Mouse (Mus musculus): ENCODE data around the gene Cpvl. TPM values are rescaled to one million over a fixed set of nuclear protein-coding genes. Genes with fewer than 3 reads are reported as not detected.

The Cpvl gene
- polyA plus RNA-seq, 1 experiment from 2014 or later: 0.14 TPM

DNA sequence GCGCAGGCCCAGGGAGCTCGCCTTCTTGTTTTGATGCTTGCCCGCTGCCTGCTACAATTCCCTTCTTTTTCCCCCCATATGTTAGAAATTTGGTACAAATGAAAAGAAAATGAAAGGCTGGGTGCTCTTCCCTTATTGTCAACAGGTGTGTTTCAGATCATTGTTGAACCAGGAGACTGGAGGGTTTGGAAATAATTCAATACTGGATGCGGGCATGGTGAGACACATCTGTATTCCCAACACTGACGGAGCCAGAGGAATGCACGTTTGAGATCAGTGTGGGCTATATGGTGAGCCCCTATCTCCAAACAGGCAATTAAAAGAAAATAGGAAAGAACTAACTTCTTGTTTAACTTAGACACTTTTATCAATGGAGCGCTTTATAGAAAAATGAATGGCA, 95.1 kb downstream of the Cpvl start:
- Histone ChIP-seq H3K4me2 (no peak overlapping the region), H3K9me3 (no peaks in the 10 kb centered on the region), H3K36me3 (no peaks in the 10 kb centered on the region), H3K4me3 (replicated peaks) (no peak overlapping the region), H3K9ac (replicated peaks) (no peak overlapping the region), H3K27me3 (no peaks in the 10 kb centered on the region), H3K4me1 (replicated peaks) (peaks cover 34% of the 10 kb centered on the region), H3K27ac (0 out of 2 replicates have a peak overlapping the region, but pooled peaks have one; percentile 31)
- ATAC-seq (ENCODE audit: insufficient number of reproducible peaks, insufficient read depth, low FRiP score, low TSS enrichment, low read depth): no peak
- WGBS: 65% methylated on average over 7 of the region's 7 CpGs

DNA sequence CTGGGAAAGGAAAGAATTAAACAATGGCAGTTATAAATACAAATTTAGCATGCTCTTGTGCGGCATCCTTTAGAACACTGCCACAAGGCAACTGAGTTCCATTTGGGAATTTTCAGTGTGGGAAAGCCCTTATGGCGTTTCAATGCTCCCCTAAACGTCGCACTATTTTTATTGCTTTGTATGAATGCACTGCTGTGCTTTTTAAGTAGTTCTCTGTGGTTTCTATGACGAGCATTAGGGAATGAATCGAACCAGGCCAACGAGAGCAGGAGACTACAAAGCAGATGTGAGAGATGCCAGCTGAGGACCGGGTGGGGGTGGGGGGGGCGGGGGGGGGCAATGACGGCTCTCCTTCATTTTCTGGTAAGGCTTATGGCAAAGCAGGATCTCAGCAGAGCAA, 96.8 kb downstream of the Cpvl start:
- H3K9ac ChIP-seq (replicated peaks): no peak overlapping the region
- H3K27ac ChIP-seq: peak overlapping the region; percentile 62
- peak overlapping the region; percentile 21; the same call in 1 of the 2 replicates for H3K4me2 ChIP-seq
- H3K36me3 ChIP-seq: no peaks in the 10 kb centered on the region
- H3K9me3 ChIP-seq: 0 out of 2 replicates have a peak, but pooled peaks cover 4% of the 10 kb centered on the region
- H3K4me3 ChIP-seq (replicated peaks): no peak overlapping the region
- no peaks in the 10 kb centered on the region for H3K27me3 ChIP-seq
- WGBS: 18% methylated on average over 10 of the region's 10 CpGs
- peaks cover 34% of the 10 kb centered on the region for H3K4me1 ChIP-seq (replicated peaks)
- ATAC-seq (ENCODE audit: insufficient number of reproducible peaks, insufficient read depth, low FRiP score, low TSS enrichment, low read depth): no peak

DNA sequence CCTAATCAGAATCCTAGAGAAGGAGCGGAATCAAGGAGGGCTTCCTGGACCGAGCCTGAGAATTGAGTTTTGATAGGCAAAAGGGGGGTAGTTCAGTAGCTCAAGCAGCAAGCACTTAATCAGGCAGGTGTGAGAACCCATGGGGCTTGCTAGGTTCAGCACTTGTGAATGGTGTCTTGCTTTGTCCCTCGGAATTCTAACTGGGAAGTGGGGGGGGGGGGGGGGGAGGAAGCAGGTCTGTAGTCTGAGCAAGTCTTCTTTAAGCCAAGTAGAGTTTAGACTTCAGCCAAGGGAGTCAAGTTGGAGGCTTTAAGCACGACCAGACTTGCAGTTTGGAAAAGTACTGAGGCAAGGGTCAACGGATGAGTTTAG, 97.2 kb downstream of the Cpvl start:
- Histone ChIP-seq H3K4me2 (peak overlapping the region; percentile 36), H3K4me3 (replicated peaks) (0 out of 2 replicates have a peak overlapping the region, but pooled peaks have one; percentile 7)
- ATAC-seq (ENCODE audit: insufficient number of reproducible peaks, insufficient read depth, low FRiP score, low TSS enrichment, low read depth): no peak

DNA sequence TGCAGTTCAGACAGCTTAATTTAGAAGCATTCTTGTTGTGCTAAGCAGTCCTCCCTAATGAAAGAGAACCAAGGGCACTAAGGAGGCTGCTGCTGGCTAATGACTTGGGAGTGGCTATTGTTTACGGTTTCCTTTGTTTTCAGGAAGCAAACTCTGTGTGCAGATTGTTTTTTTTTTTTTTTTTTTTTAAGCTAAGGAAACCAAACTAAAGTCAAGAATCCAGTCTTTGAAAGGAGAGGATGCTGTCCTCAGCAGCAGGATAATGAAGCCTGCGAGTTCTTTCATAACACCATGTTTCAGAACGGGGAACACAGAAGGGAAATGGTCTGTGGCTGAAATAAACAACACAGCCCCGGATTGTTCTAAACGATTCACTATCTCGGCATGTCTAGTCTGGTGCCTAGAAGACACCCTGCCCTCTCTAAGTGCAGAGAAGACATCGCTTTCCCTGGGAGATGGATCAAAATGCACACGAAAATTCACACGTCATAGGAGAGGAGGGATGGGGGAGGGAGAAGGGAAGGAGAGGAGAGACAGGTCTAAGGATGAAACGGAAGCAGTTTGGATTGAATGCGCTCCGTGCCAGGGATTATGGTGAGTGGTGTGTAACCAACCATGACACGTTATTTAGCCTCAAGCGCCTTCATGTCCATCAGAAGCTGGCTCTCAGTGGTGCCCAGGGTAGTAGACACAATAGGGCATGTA, 97.8 kb downstream of the Cpvl start:
- Histone ChIP-seq H3K4me3 (replicated peaks) (0 out of 2 replicates have a peak overlapping the region, but pooled peaks have one; percentile 7), H3K9me3 (0 out of 2 replicates have a peak, but pooled peaks cover 4% of the 10 kb centered on the region), H3K9ac (replicated peaks) (no peak overlapping the region), H3K27ac (peak overlapping the region; percentile 62), H3K4me1 (replicated peaks) (peaks cover 34% of the 10 kb centered on the region), H3K27me3 (no peaks in the 10 kb centered on the region), H3K36me3 (no peaks in the 10 kb centered on the region), H3K4me2 (peak overlapping the region; percentile 36)
- ATAC-seq (ENCODE audit: insufficient number of reproducible peaks, insufficient read depth, low FRiP score, low TSS enrichment, low read depth): no peak
- WGBS: 30% methylated on average over 14 of the region's 14 CpGs

More for the DNA sequence above, 97.2 kb downstream of the Cpvl start:
- Histone ChIP-seq H3K27ac (peak overlapping the region; percentile 62), H3K4me1 (replicated peaks) (peaks cover 34% of the 10 kb centered on the region), H3K9me3 (0 out of 2 replicates have a peak, but pooled peaks cover 4% of the 10 kb centered on the region), H3K27me3 (no peaks in the 10 kb centered on the region), H3K9ac (replicated peaks) (no peak overlapping the region), H3K36me3 (no peaks in the 10 kb centered on the region)
- WGBS: 41% methylated on average over 5 of the region's 5 CpGs

DNA sequence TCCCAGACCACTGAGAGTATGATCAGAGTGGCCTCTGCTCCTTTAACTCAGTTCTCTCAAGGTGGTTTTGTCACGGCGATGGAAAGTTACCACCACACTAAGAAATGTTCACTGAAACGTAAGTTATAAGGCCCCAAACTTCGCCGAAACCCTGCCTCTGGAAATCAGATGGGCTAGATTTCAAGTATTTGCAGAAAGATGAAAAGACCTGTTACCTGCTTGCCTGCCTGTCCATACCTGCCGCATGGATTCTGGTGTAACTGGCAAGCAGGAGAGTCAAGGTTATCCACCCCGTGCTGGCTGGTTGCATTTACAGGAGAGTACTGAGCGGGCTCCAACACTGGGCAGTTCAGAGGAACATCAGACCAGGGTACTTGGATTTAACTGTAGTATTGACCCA, 98.9 kb downstream of the Cpvl start:
- Histone ChIP-seq H3K4me1 (replicated peaks) (peaks cover 34% of the 10 kb centered on the region), H3K27ac (no peak overlapping the region), H3K4me3 (replicated peaks) (no peak overlapping the region), H3K4me2 (no peak overlapping the region), H3K36me3 (no peaks in the 10 kb centered on the region), H3K27me3 (no peaks in the 10 kb centered on the region), H3K9me3 (0 out of 2 replicates have a peak, but pooled peaks cover 4% of the 10 kb centered on the region), H3K9ac (replicated peaks) (no peak overlapping the region)
- 87% methylated on average over 8 of the region's 8 CpGs for WGBS
- ATAC-seq (ENCODE audit: insufficient number of reproducible peaks, insufficient read depth, low FRiP score, low TSS enrichment, low read depth): no peak

DNA sequence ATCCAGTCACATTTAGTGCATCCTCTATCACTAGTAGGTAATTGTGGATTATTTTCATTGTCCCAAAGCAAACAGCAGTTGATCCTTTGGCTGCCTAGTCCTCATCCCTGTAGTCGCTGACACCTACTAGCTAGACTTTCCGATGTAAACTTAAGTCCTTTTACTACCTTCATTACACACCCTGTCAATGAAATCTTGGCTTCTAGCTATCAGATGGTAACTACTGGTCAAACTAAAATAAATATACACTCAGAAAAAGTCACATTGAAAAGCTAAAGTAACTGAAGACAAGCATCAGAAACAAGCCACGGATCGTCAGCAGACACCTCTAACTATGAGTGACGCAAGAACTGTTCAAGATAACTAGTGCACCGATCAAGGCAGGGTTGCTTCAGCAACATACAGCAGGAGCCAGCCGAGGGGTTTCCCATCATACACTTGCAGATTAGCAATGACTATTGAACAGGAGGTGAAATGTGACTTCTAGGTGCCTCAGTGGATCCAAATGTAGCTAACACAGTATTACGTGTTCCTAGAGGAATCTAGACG, 103.5 kb downstream of the Cpvl start:
- Histone ChIP-seq H3K4me1 (replicated peaks) (0 out of 2 replicates have a peak, but pooled peaks cover 9% of the 10 kb centered on the region), H3K9ac (replicated peaks) (no peak overlapping the region), H3K4me3 (replicated peaks) (no peak overlapping the region), H3K27me3 (no peaks in the 10 kb centered on the region), H3K4me2 (no peak overlapping the region), H3K9me3 (0 out of 2 replicates have a peak, but pooled peaks cover 4% of the 10 kb centered on the region), H3K36me3 (no peaks in the 10 kb centered on the region), H3K27ac (no peak overlapping the region)
- no peak for ATAC-seq (ENCODE audit: insufficient number of reproducible peaks, insufficient read depth, low FRiP score, low TSS enrichment, low read depth)
- WGBS: 88% methylated on average over 9 of the region's 9 CpGs

DNA sequence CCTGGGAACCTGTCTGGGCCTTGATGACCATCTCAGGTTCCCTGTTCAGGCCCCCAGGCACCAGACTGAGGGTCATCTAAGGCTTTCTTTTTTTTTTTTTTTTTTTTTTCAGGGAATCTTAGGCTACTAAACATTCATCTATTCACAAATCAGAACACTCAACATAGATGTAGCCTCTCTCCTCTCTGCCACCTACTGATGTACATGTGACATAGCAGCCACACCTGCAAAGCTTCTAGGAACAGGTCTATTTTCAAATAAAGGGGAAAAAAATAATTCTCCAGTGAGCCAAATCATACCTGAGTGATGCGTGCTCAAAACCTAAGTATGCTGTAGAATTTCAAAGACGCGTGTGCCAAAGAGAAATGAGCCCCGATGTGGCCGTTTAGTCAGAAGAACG, 106.6 kb downstream of the Cpvl start:
- no peak overlapping the region for H3K4me2 ChIP-seq
- H3K4me1 ChIP-seq (replicated peaks): 0 out of 2 replicates have a peak, but pooled peaks cover 9% of the 10 kb centered on the region
- no peaks in the 10 kb centered on the region for H3K27me3 ChIP-seq
- no peak overlapping the region for H3K9ac ChIP-seq (replicated peaks)
- H3K4me3 ChIP-seq (replicated peaks): no peak overlapping the region
- no peaks in the 10 kb centered on the region for H3K36me3 ChIP-seq
- no peak overlapping the region for H3K27ac ChIP-seq
- 90% methylated on average over 6 of the region's 6 CpGs for WGBS
- peaks cover 7% of the 10 kb centered on the region for H3K9me3 ChIP-seq
- ATAC-seq (ENCODE audit: insufficient number of reproducible peaks, insufficient read depth, low FRiP score, low TSS enrichment, low read depth): no peak

DNA sequence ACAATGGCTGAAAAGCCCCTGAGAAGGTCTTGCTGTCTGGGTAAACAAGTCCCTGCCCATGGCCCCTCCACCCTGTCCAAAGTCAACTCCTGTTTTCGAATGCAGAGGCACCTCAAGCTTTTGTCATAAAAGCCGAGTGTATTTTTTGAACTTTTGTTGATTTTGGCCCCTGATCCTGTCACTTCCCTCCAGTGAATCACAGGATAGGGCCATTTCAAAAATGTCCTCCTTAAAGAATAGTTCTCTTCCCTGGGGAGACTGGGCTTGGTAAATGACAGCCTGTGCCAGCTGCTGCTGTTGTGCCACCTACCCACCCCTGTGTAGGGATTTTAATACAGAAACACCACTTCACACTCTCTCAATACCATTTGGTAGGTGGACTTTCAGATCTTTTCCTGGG, 115.5 kb downstream of the Cpvl start:
- no peak overlapping the region for H3K4me2 ChIP-seq
- ATAC-seq (ENCODE audit: insufficient number of reproducible peaks, insufficient read depth, low FRiP score, low TSS enrichment, low read depth): no peak
- WGBS: 75% methylated on average over 2 of the region's 2 CpGs

DNA sequence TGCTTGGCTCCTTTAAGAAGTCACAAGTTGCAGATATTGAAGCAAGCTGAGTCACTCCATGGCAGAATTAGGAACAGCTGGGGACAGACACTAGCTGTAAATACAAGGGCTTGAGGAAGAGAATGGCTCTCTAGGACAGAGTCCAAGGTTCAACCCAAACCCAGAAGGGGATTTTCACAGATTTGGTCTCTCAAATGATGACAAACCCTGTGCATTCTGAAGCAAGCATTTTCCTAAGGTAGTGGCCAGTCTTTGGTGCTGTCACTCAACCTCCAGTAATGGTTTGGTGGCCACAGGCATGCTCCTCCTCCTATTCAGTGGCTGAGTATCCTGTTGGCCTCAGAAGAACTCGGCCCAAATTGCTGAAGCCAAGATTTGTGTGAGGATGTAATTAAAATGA, 119.4 kb downstream of the Cpvl start:
- Histone ChIP-seq H3K9ac (replicated peaks) (no peak overlapping the region), H3K36me3 (no peaks in the 10 kb centered on the region), H3K27me3 (no peaks in the 10 kb centered on the region), H3K4me2 (no peak overlapping the region), H3K27ac (no peak overlapping the region), H3K4me1 (replicated peaks) (peaks cover 8% of the 10 kb centered on the region), H3K4me3 (replicated peaks) (no peak overlapping the region), H3K9me3 (no peaks in the 10 kb centered on the region)
- no peak for ATAC-seq (ENCODE audit: insufficient number of reproducible peaks, insufficient read depth, low FRiP score, low TSS enrichment, low read depth)
- 28% methylated on average over 1 of the region's 1 CpGs for WGBS

More for the DNA sequence above, 115.5 kb downstream of the Cpvl start:
- Histone ChIP-seq H3K9me3 (no peaks in the 10 kb centered on the region), H3K27ac (no peak overlapping the region), H3K36me3 (no peaks in the 10 kb centered on the region), H3K4me3 (replicated peaks) (no peak overlapping the region), H3K9ac (replicated peaks) (no peak overlapping the region), H3K4me1 (replicated peaks) (no peaks in the 10 kb centered on the region; the same call in 1 of the 2 replicates), H3K27me3 (no peaks in the 10 kb centered on the region)

DNA sequence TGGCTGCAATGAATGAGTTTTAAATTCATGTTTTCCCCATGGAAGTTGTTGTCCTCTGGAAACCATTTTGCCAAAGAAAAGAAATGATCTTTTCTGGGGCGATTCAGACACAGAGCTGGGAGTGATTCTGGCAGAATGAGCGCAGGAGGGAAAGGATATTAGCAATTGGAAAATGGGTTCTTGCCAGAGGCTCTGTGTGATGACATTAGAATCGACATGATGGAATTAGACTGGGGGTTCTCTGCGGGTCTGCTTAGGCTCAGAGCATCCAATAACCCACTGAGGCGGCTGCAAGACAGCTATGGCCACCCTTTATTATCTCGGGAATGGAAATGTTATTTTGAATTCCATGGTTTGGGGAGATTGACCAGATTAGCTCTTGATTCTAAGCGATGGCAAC, 120.6 kb downstream of the Cpvl start:
- Histone ChIP-seq H3K9me3 (no peaks in the 10 kb centered on the region), H3K27ac (no peak overlapping the region), H3K4me3 (replicated peaks) (no peak overlapping the region), H3K36me3 (no peaks in the 10 kb centered on the region), H3K4me1 (replicated peaks) (peaks cover 8% of the 10 kb centered on the region), H3K27me3 (no peaks in the 10 kb centered on the region), H3K4me2 (no peak overlapping the region), H3K9ac (replicated peaks) (no peak overlapping the region)
- no peak for ATAC-seq (ENCODE audit: insufficient number of reproducible peaks, insufficient read depth, low FRiP score, low TSS enrichment, low read depth)
- WGBS: 72% methylated on average over 7 of the region's 7 CpGs

DNA sequence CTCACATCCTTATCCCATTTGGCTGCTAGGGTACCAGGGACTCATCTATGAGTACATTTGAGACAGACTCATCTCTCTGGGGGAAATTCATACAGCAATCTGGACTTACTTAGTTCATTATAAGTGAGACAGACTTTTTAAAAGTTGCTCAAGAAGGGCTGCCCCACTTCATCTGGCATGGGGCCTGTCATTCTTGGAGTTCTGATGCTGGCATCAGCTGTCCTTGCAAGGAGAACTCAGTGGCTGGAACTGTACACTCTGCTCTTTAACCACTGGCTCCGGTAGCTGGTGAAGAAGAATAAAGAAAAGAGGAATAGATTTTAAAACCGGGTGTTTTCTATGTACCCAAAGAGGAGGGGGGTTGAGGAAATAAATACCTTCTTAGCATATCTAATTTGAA, 121.7 kb downstream of the Cpvl start:
- no peaks in the 10 kb centered on the region for H3K9me3 ChIP-seq
- no peak overlapping the region for H3K4me3 ChIP-seq (replicated peaks)
- WGBS: 76% methylated on average over 2 of the region's 2 CpGs
- ATAC-seq (ENCODE audit: insufficient number of reproducible peaks, insufficient read depth, low FRiP score, low TSS enrichment, low read depth): no peak
- no peak overlapping the region for H3K27ac ChIP-seq
- H3K36me3 ChIP-seq: no peaks in the 10 kb centered on the region
- no peak overlapping the region for H3K4me2 ChIP-seq
- no peak overlapping the region for H3K9ac ChIP-seq (replicated peaks)
- peaks cover 8% of the 10 kb centered on the region for H3K4me1 ChIP-seq (replicated peaks)
- no peaks in the 10 kb centered on the region for H3K27me3 ChIP-seq
